In the genomic region with DNA sequence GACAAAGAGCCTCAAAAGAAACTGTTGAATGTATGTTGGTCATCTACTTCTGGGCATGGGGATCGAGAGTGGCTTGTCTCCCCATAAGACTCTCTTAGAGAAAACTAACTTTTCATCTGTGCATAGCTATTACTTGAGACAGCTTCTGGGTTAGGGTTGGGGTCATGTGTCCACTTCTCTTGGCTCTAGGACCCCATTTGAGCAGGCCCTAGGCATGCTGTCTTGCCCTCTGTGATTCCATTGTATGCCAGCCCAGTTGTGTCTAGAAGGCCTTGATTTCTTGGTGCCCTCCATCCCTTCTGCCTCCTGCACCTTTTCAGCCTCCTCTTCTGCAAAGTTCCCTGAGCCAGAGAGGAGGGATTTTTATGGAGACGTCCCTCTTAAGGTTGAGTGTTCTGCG, we compare ENCODE assay signal across 31 mouse cellular contexts.
"Had no signal": no experiment of that assay in that cellular context is flagged by ENCODE, and none has a peak within 500 bp of the region (broad histone marks: within the 10 kb centered on the region; RNA-seq: fewer than 3 reads in every experiment).

No protein-coding gene starts in this region.

- H3K27me3 ChIP-seq: heart, embryonic 12.5 days; heart, embryonic 13.5 days; heart, embryonic 15.5 days; hindbrain, embryonic 12.5 days; hindbrain, embryonic 13.5 days; hindbrain, embryonic 15.5 days; intestine, embryonic 15.5 days; kidney, embryonic 15.5 days had no signal

- H3K4me2 ChIP-seq: heart, embryonic 11.5 days; heart, embryonic 12.5 days; heart, embryonic 13.5 days; heart, embryonic 15.5 days; hindbrain, embryonic 12.5 days; hindbrain, embryonic 13.5 days; hindbrain, embryonic 14.5 days; hindbrain, embryonic 15.5 days; intestine, embryonic 15.5 days; kidney, embryonic 15.5 days had no signal

- H3K9me3 ChIP-seq: heart, embryonic 12.5 days; heart, embryonic 13.5 days; heart, embryonic 15.5 days; hindbrain, embryonic 10.5 days; hindbrain, embryonic 12.5 days; hindbrain, embryonic 13.5 days; hindbrain, embryonic 15.5 days; intestine, embryonic 15.5 days; kidney, embryonic 15.5 days had no signal

- H3K4me1 ChIP-seq: heart, embryonic 12.5 days; heart, embryonic 13.5 days; heart, embryonic 15.5 days; hindbrain, embryonic 10.5 days; hindbrain, embryonic 12.5 days; hindbrain, embryonic 13.5 days; hindbrain, embryonic 15.5 days; intestine, embryonic 15.5 days; kidney, embryonic 15.5 days had no signal

- DNase-seq: heart, postnatal 10 days; heart, postnatal 14 days; heart, postnatal 36 days; heart, postnatal 4 days; kidney, adult 11 months; kidney, adult 18-20 months; kidney, adult 2 months; kidney, adult 8-10 months; kidney, adult 9 months; kidney, postnatal 10 days; kidney, postnatal 14 days; kidney, postnatal 25 days; kidney, postnatal 36 days; kidney, postnatal 4 days; layer of hippocampus, adult 9-11 months; layer of hippocampus, postnatal 36 days had no signal

- H3K36me3 ChIP-seq: heart, embryonic 12.5 days; heart, embryonic 13.5 days; heart, embryonic 15.5 days; hindbrain, embryonic 10.5 days; hindbrain, embryonic 12.5 days; hindbrain, embryonic 13.5 days; hindbrain, embryonic 15.5 days; intestine, embryonic 15.5 days; kidney, embryonic 15.5 days had no signal

- H3K4me3 ChIP-seq: heart, embryonic 12.5 days; heart, embryonic 13.5 days; heart, embryonic 15.5 days; hindbrain, embryonic 10.5 days; hindbrain, embryonic 12.5 days; hindbrain, embryonic 13.5 days; hindbrain, embryonic 15.5 days; intestine, embryonic 15.5 days; kidney, embryonic 15.5 days; layer of hippocampus, adult 2 months; left cerebral cortex, adult 2 months had no signal

- H3K9ac ChIP-seq: heart, embryonic 12.5 days; heart, embryonic 13.5 days; heart, embryonic 15.5 days; hindbrain, embryonic 12.5 days; hindbrain, embryonic 13.5 days; hindbrain, embryonic 14.5 days; hindbrain, embryonic 15.5 days; intestine, embryonic 15.5 days; kidney, embryonic 15.5 days had no signal

- H3K27ac ChIP-seq: heart, embryonic 13.5 days; heart, embryonic 15.5 days; hindbrain, embryonic 10.5 days; hindbrain, embryonic 12.5 days; hindbrain, embryonic 13.5 days; hindbrain, embryonic 14.5 days; hindbrain, embryonic 15.5 days; hindbrain, postnatal 0 days; intestine, embryonic 15.5 days; kidney, embryonic 15.5 days; kidney, postnatal 0 days; layer of hippocampus, adult 2 months; left cerebral cortex, adult 2 months had no signal
